Mouse (Mus musculus) G1E (cell line): ENCODE data around the gene Kcnc1.

Source experiments
- CTCF ChIP-seq: IDR thresholded peaks from 2 replicates; pipeline ENCODE4 v1.5.1; 2012; ENCODE audit warnings: low read depth, low read length, inconsistent platforms, mixed read lengths
- GATA1 ChIP-seq: IDR thresholded peaks from 2 replicates; pipeline ENCODE4 v1.6.1; 2012; ENCODE audit warnings: borderline replicate concordance, low read length, inconsistent platforms, mixed read lengths

DNA sequence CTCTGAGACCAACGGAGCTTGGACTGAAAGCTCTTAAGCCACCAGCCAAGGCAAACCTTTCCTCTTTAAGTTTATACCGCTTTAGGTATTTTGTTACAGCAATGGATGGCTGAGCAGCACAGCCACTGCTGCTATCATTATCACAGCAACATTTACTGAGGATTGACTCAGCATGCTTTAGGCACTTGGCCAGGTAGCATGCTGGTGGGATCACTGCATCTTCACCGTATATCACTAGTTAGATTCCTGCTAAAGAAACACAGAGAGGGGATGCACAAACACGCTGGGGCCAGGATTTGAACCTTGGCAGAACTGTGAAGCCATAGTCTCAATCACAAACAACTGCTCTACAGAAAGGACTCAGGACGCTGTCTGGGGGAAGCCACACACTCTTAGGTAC is 90.5 kb downstream of the Kcnc1 start:
- no peak for TF ChIP-seq GATA1
- TF ChIP-seq CTCF = no peak
